Mouse (Mus musculus): ENCODE data around the gene Rhox2b.
"Not testable (repeated sequence)": the region's sequence is repeated elsewhere in the genome, so short reads cannot be mapped to it uniquely, and the experiment has no call there.

Rhox2b gene

GRCm38 (mm10) chrX:37411767-37412166, at the start of gene Rhox2b:
TSS of gene Rhox2b (plus strand) at chrX:37412067.
- not testable (repeated sequence) for DNase-seq

- DNase-seq, result not testable (repeated sequence)
These were observed 32.1 kb upstream of the Rhox2b start, which contains the start of gene Rhox3a2 for GRCm38 (mm10) chrX:37379728-37380127. TSS of gene Rhox3a2 (plus strand) at chrX:37380028.

GRCm38 (mm10) chrX:37390548-37390947, 21.3 kb upstream of the Rhox2b start, which contains the start of gene Rhox4a2:
TSS of gene Rhox4a2 (plus strand) at chrX:37390848.
- DNase-seq, result not testable (repeated sequence)

- not testable (repeated sequence) for DNase-seq
These were observed 20.3 kb downstream of the Rhox2b start, which contains the start of gene Rhox4b for GRCm38 (mm10) chrX:37432194-37432593. TSS of gene Rhox4b (plus strand) at chrX:37432494.

- DNase-seq, result not testable (repeated sequence)
These were observed 41.5 kb downstream of the Rhox2b start, which contains the start of gene Rhox2c for GRCm38 (mm10) chrX:37453380-37453779. TSS of gene Rhox2c (plus strand) at chrX:37453680.

- DNase-seq, result not testable (repeated sequence)
These were observed 46.4 kb downstream of the Rhox2b start, which contains the start of gene Rhox3c for GRCm38 (mm10) chrX:37458285-37458684. TSS of gene Rhox3c (plus strand) at chrX:37458585.

Data from cerebellum, postnatal 10 days (tissue).